Mouse (Mus musculus) embryonic facial prominence, embryonic 13.5 days (tissue): ENCODE results near the gene Hist1h3d. TPM values are rescaled to one million over a fixed set of nuclear protein-coding genes. Genes with fewer than 3 reads are reported as not detected.
A peak's percentile ranks its signal among the peaks of the same experiment; 100 is the strongest.
"Not testable (repeated sequence)": the region's sequence is repeated elsewhere in the genome, so short reads cannot be mapped to it uniquely, and the experiment has no call there.

Experiments used
- ATAC-seq: fragments of 200-750 bp; cut with Nextera tagmentation; 2 replicates; pipeline ENCODE4 v1.8.0; 2017; ENCODE audit warnings: low read depth; ENCODE audit not compliant: insufficient number of reproducible peaks, insufficient read depth, low FRiP score, low TSS enrichment
- H3K27ac ChIP-seq: fragments of 300-500 bp; sonication (generic); 2 replicates; pipeline ENCODE4 v1.5.1; 2015; ENCODE audit warnings: moderate library complexity, mild to moderate bottlenecking, inconsistent platforms
- H3K27me3 ChIP-seq: fragments of 300-500 bp; sonication (generic); 2 replicates; pipeline ENCODE4 v1.6.1; 2015; ENCODE audit warnings: mild to moderate bottlenecking, inconsistent platforms
- H3K36me3 ChIP-seq: fragments of 300-500 bp; sonication (generic); 2 replicates; pipeline ENCODE4 v1.6.1; 2015; ENCODE audit warnings: mild to moderate bottlenecking, inconsistent platforms
- H3K4me1 ChIP-seq: fragments of 300-500 bp; sonication (generic); 2 replicates; pipeline ENCODE4 v1.6.1; 2015; ENCODE audit warnings: inconsistent platforms
- H3K4me2 ChIP-seq: fragments of 300-500 bp; sonication (generic); 2 replicates; pipeline ENCODE4 v1.6.1; 2015; ENCODE audit warnings: moderate library complexity, mild to moderate bottlenecking, inconsistent platforms
- H3K4me3 ChIP-seq: fragments of 300-500 bp; sonication (generic); 2 replicates; pipeline ENCODE4 v1.5.1; 2015; ENCODE audit warnings: mild to moderate bottlenecking, inconsistent platforms
- H3K9ac ChIP-seq: fragments of 300-500 bp; sonication (generic); 2 replicates; pipeline ENCODE4 v1.6.1; 2015; ENCODE audit warnings: mild to moderate bottlenecking, inconsistent platforms
- H3K9me3 ChIP-seq: fragments of 300-500 bp; sonication (generic); 2 replicates; pipeline ENCODE4 v1.6.1; 2016; ENCODE audit warnings: inconsistent platforms
- WGBS: fragments of 180-500 bp; shearing (Covaris S2); methylation state at CpG from one replicate; pipeline ENCODE4 v1.1.7; 2015; ENCODE audit warnings: mixed read lengths; 5-methylcytosine and 5-hydroxymethylcytosine counted together
- polyA plus RNA-seq: library from polyadenylated mRNA; unstranded; fragments of >200 nt; fragmentation: Nextera tagmentation; extraction: Ambion mirVana; gene quantifications from 2 replicates; pipeline ENCODE4 v1.2.1, GENCODE M21; 2015

Gene Hist1h3d
- polyA plus RNA-seq, result 7.6 and 8.4 TPM in 2 replicates

- Histone ChIP-seq H3K27ac (peak within 1 kb of the TSS; percentile 92), H3K4me2 (peak within 1 kb of the TSS; percentile 75), H3K9me3 (no peaks in the 10 kb centered on the region), H3K36me3 (no peaks in the 10 kb centered on the region), H3K4me3 (peak within 1 kb of the TSS; percentile 50), H3K27me3 (no peaks in the 10 kb centered on the region), H3K4me1 (peaks cover 15% of the 10 kb centered on the region), H3K9ac (peak within 1 kb of the TSS; percentile 85)
- ATAC-seq, result 0 out of 2 replicates have a peak, but pooled peaks have one; percentile 49
- under 1% methylated on average over 18 of the region's 18 CpGs for WGBS
Observed at GRCm38 (mm10) chr13:23575271-23575851, at the start of gene Hist1h3d. Hist1h3d (plus strand) TSS chr13:23575763.

- no peak for ATAC-seq
- Histone ChIP-seq H3K4me3 (peak overlapping the region; percentile 48), H3K4me1 (peaks cover 9% of the 10 kb centered on the region), H3K27me3 (no peaks in the 10 kb centered on the region), H3K9ac (peak overlapping the region; percentile 36; the same call in 1 of the 2 replicates), H3K9me3 (no peaks in the 10 kb centered on the region), H3K4me2 (peak overlapping the region; percentile 60), H3K27ac (no peak overlapping the region), H3K36me3 (no peaks in the 10 kb centered on the region)
- WGBS, result 2% methylated on average over 10 of the region's 10 CpGs
Observed at GRCm38 (mm10) chr13:23525901-23526300, 49.7 kb upstream of the Hist1h3d start.

GRCm38 (mm10) chr13:23526312-23526711 lies 49.3 kb upstream of the Hist1h3d start:
- no peak for ATAC-seq
- Histone ChIP-seq H3K4me2 (peak overlapping the region; percentile 60), H3K27ac (peak overlapping the region; percentile 79), H3K9ac (peak overlapping the region; percentile 71), H3K4me3 (peak overlapping the region; percentile 48), H3K4me1 (peaks cover 9% of the 10 kb centered on the region), H3K36me3 (no peaks in the 10 kb centered on the region), H3K9me3 (no peaks in the 10 kb centered on the region), H3K27me3 (no peaks in the 10 kb centered on the region)
- under 1% methylated on average over 17 of the region's 17 CpGs for WGBS

GRCm38 (mm10) chr13:23529005-23529404 lies 46.6 kb upstream of the Hist1h3d start:
- Histone ChIP-seq H3K27me3 (no peaks in the 10 kb centered on the region), H3K36me3 (no peaks in the 10 kb centered on the region), H3K4me3 (no peak overlapping the region), H3K9ac (no peak overlapping the region), H3K9me3 (no peaks in the 10 kb centered on the region), H3K27ac (no peak overlapping the region), H3K4me1 (peaks cover 21% of the 10 kb centered on the region), H3K4me2 (peak overlapping the region; percentile 66; the same call in 1 of the 2 replicates)
- no peak for ATAC-seq
- WGBS, result 80% methylated on average over 5 of the region's 5 CpGs

GRCm38 (mm10) chr13:23529480-23530165 lies 45.9 kb upstream of the Hist1h3d start:
- peak overlapping the region; percentile 66 for H3K4me2 ChIP-seq
- no peaks in the 10 kb centered on the region for H3K9me3 ChIP-seq
- H3K27ac ChIP-seq, result peak overlapping the region; percentile 97
- no peaks in the 10 kb centered on the region for H3K36me3 ChIP-seq
- peaks cover 25% of the 10 kb centered on the region for H3K4me1 ChIP-seq
- peak overlapping the region; percentile 54 for H3K4me3 ChIP-seq
- WGBS, result 27% methylated on average over 2 of the region's 2 CpGs
- no peaks in the 10 kb centered on the region for H3K27me3 ChIP-seq
- peak overlapping the region; percentile 84 for H3K9ac ChIP-seq
- ATAC-seq, result no peak

- Histone ChIP-seq H3K27me3 (no peaks in the 10 kb centered on the region), H3K9ac (peak overlapping the region; percentile 84), H3K36me3 (no peaks in the 10 kb centered on the region), H3K9me3 (no peaks in the 10 kb centered on the region), H3K4me2 (peak overlapping the region; percentile 66), H3K4me1 (peaks cover 24% of the 10 kb centered on the region), H3K4me3 (peak overlapping the region; percentile 54), H3K27ac (peak overlapping the region; percentile 97)
- ATAC-seq, result no peak
- WGBS, result under 1% methylated on average over 20 of the region's 20 CpGs
Observed at GRCm38 (mm10) chr13:23530181-23530900, 45.2 kb upstream of the Hist1h3d start.

GRCm38 (mm10) chr13:23530901-23531875 lies 44.4 kb upstream of the Hist1h3d start, which contains the start of gene Hist1h4h:
Hist1h4h (plus strand) TSS chr13:23531050.
- H3K27me3 ChIP-seq, result no peaks in the 10 kb centered on the region

GRCm38 (mm10) chr13:23532262-23533075 lies 43.1 kb upstream of the Hist1h3d start:
- H3K4me1 ChIP-seq, result peaks cover 37% of the 10 kb centered on the region
- H3K4me3 ChIP-seq, result peak overlapping the region; percentile 54
- peak overlapping the region; percentile 66 for H3K4me2 ChIP-seq
- ATAC-seq, result no peak
- H3K36me3 ChIP-seq, result no peaks in the 10 kb centered on the region
- H3K9ac ChIP-seq, result peak overlapping the region; percentile 84
- no peaks in the 10 kb centered on the region for H3K27me3 ChIP-seq
- WGBS, result 19% methylated on average over 9 of the region's 9 CpGs
- H3K27ac ChIP-seq, result peak overlapping the region; percentile 97
- no peaks in the 10 kb centered on the region for H3K9me3 ChIP-seq

More at GRCm38 (mm10) chr13:23530901-23531875, 44.4 kb upstream of the Hist1h3d start, which contains the start of gene Hist1h4h:
- H3K27ac ChIP-seq, result peak within 1 kb of the TSS; percentile 97
- peak within 1 kb of the TSS; percentile 66 for H3K4me2 ChIP-seq
- ATAC-seq, result peak; percentile 82
- WGBS, result under 1% methylated on average over 60 of the region's 70 CpGs
- H3K9ac ChIP-seq, result peak within 1 kb of the TSS; percentile 84
- peak within 1 kb of the TSS; percentile 54 for H3K4me3 ChIP-seq
- peaks cover 25% of the 10 kb centered on the region for H3K4me1 ChIP-seq
- no peaks in the 10 kb centered on the region for H3K36me3 ChIP-seq
- no peaks in the 10 kb centered on the region for H3K9me3 ChIP-seq

- peak; percentile 43 for ATAC-seq
- Histone ChIP-seq H3K27ac (peak within 1 kb of the TSS; percentile 97), H3K4me3 (peak within 1 kb of the TSS; percentile 54), H3K9ac (peak within 1 kb of the TSS; percentile 84), H3K4me2 (peak within 1 kb of the TSS; percentile 66), H3K4me1 (peaks cover 36% of the 10 kb centered on the region)
- H3K9me3 ChIP-seq, H3K27me3 ChIP-seq, H3K36me3 ChIP-seq: not testable (repeated sequence)
- under 1% methylated on average over 28 of the region's 53 CpGs for WGBS
Observed at GRCm38 (mm10) chr13:23533560-23534367, 41.8 kb upstream of the Hist1h3d start, which contains the start of gene Hist1h2af. Hist1h2af (plus strand) TSS chr13:23533906.
